Mouse (Mus musculus): Measurements from ENCODE around the gene Aif1l. TPM values are rescaled to one million over a fixed set of nuclear protein-coding genes. Genes with fewer than 3 reads are reported as not detected.
A peak's percentile ranks its signal among the peaks of the same experiment; 100 is the strongest.

Gene Aif1l
- polyA plus RNA-seq, 1 experiment = not detected

DNA sequence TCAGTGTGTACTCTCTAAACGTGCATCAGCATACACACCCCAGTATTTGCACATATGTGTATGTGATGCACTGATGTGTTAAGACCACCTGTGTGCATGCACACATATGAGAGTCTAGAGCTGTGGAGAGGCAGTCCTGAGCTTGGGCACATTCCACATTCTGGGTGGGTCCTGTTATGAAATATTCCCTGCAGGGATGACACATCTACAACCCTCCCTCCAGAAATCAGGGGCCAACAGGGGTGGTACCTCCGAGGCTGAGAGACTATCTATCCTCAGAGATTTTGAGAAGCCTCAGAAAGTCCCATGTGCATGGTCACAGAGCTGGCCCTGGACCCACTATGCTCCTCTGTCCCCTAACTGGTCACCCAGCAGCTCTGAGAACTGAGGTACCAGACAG lies 4.4 kb upstream of the Aif1l start:
- Histone ChIP-seq H3K27me3 (ENCODE audit: control insufficient read depth) (peaks cover 35% of the 10 kb centered on the region), H3K4me1 (ENCODE audit: control insufficient read depth) (peaks cover 3% of the 10 kb centered on the region), H3K36me3 (ENCODE audit: control insufficient read depth) (no peaks in the 10 kb centered on the region), H3K9me3 (ENCODE audit: control insufficient read depth, low read length) (no peaks in the 10 kb centered on the region; the same call in 1 of the 2 replicates), H3K4me3 (replicated peaks) (no peak overlapping the region)
- TF ChIP-seq TAL1 (IDR thresholded peaks at IDR 0.05; ENCODE audit: low read length) = no peak
- TF ChIP-seq GATA1 (IDR thresholded peaks at IDR 0.05; ENCODE audit: low read length) = no peak

DNA sequence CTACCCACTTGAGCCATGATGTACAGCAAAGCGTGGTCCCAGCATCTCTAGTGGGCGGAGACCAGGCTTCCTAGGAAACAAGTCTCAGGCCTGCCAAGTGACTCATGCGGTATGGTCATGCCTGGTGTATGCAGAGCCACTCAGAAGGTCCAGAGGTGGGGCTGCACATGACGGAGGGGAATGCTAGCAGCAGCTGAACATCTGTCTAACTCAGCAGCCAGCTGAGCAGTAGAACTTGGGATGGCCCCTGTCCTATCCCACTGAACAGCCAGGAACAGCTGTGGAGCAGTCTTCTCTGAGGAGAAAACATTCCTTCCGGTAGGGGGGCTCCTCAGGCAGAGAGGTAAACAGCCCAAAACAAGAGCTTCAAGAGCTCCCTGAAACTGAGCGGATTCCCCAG lies 1.5 kb upstream of the Aif1l start:
- TF ChIP-seq TAL1 (IDR thresholded peaks at IDR 0.05; ENCODE audit: low read length) = no peak
- peaks cover 3% of the 10 kb centered on the region for H3K4me1 ChIP-seq (ENCODE audit: control insufficient read depth)
- peaks cover 59% of the 10 kb centered on the region for H3K27me3 ChIP-seq (ENCODE audit: control insufficient read depth)
- no peak overlapping the region for H3K4me3 ChIP-seq (replicated peaks)
- H3K9me3 ChIP-seq (ENCODE audit: control insufficient read depth, low read length) = no peaks in the 10 kb centered on the region; the same call in 1 of the 2 replicates
- no peaks in the 10 kb centered on the region for H3K36me3 ChIP-seq (ENCODE audit: control insufficient read depth)

DNA sequence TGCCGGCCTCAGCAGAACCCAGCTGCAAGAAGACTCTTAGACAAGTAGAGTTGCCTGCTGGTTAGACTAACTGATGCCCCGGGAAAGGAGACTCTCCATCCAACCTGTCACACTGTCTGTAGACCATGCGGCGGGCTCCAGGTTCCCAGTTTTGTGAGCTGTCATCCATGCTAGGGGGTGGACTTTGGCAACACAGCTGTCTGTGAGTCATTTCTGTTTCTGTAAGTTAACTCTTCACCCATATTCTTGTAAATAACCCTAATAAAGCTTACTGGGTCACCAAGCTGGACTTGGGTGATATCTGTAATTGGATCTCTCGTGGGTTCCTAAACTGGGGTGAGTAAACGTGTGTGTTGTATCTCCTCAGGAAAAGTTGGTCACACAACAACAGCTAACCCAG lies 1.1 kb upstream of the Aif1l start:
- peaks cover 61% of the 10 kb centered on the region for H3K27me3 ChIP-seq (ENCODE audit: control insufficient read depth)
- no peak for TF ChIP-seq GATA1 (IDR thresholded peaks at IDR 0.05; ENCODE audit: low read length)
- TF ChIP-seq TAL1 (IDR thresholded peaks at IDR 0.05; ENCODE audit: low read length) = no peak
- peaks cover 3% of the 10 kb centered on the region for H3K4me1 ChIP-seq (ENCODE audit: control insufficient read depth)
- H3K4me3 ChIP-seq (replicated peaks) = no peak overlapping the region
- no peaks in the 10 kb centered on the region for H3K36me3 ChIP-seq (ENCODE audit: control insufficient read depth)
- no peaks in the 10 kb centered on the region; the same call in 1 of the 2 replicates for H3K9me3 ChIP-seq (ENCODE audit: control insufficient read depth, low read length)

DNA sequence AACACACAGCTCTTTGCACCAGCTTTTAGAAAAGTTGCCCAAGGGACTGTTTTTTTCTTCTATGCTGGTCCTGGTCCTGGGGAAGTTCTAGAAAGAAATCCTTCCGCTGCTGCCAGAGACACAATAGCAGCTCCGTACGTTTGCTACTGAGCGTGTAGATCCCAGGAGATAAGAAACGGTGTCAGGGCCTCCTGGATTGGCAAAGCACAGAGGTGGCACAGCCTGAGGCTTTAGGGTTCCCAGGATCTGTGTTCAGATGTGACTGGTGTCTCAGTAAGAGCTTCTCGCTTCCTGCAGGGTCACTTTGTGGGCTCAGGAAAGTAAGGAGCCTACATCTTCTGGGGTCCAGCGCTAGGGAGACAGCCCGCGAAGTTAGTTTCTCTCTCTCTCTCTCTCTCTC lies 1.0 kb downstream of the Aif1l start:
- H3K4me3 ChIP-seq (replicated peaks) = no peak overlapping the region

DNA sequence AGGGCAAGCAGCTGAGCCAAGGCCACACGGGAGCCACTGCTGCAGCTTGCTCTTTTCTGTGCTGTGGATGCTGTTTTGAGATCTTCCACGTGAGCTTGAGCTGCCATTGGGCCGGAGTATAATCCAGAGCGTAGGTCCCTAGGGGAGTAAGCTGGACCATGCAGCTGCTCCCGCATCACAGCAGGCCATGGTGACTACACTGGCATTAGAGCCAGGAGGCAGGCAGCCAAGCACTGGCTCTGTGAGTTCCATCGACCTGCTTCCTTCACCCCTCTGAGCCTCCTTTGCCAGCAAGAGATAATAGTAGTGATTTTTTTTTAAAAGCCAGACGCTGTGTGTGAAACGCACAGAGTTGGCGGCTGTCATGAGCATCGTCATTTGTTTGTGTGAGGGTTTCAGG lies 2.3 kb downstream of the Aif1l start:
- Histone ChIP-seq H3K4me1 (ENCODE audit: control insufficient read depth) (peaks cover 3% of the 10 kb centered on the region), H3K4me3 (replicated peaks) (no peak overlapping the region), H3K9me3 (ENCODE audit: control insufficient read depth, low read length) (no peaks in the 10 kb centered on the region; the same call in 1 of the 2 replicates), H3K36me3 (ENCODE audit: control insufficient read depth) (no peaks in the 10 kb centered on the region), H3K27me3 (ENCODE audit: control insufficient read depth) (peaks cover 53% of the 10 kb centered on the region)
- TF ChIP-seq GATA1 (IDR thresholded peaks at IDR 0.05; ENCODE audit: low read length) = no peak
- TF ChIP-seq TAL1 (IDR thresholded peaks at IDR 0.05; ENCODE audit: low read length) = 0 out of 3 replicates have a peak, but pooled peaks have one; percentile 11

More for the DNA sequence above, 1.0 kb downstream of the Aif1l start:
- Histone ChIP-seq H3K27me3 (ENCODE audit: control insufficient read depth) (peaks cover 53% of the 10 kb centered on the region), H3K4me1 (ENCODE audit: control insufficient read depth) (peaks cover 3% of the 10 kb centered on the region), H3K36me3 (ENCODE audit: control insufficient read depth) (no peaks in the 10 kb centered on the region), H3K9me3 (ENCODE audit: control insufficient read depth, low read length) (no peaks in the 10 kb centered on the region; the same call in 1 of the 2 replicates)
- TF ChIP-seq TAL1 (IDR thresholded peaks at IDR 0.05; ENCODE audit: low read length) (no peak), GATA1 (IDR thresholded peaks at IDR 0.05; ENCODE audit: low read length) (peak; percentile 43; the same call in 1 of the 2 replicates)

DNA sequence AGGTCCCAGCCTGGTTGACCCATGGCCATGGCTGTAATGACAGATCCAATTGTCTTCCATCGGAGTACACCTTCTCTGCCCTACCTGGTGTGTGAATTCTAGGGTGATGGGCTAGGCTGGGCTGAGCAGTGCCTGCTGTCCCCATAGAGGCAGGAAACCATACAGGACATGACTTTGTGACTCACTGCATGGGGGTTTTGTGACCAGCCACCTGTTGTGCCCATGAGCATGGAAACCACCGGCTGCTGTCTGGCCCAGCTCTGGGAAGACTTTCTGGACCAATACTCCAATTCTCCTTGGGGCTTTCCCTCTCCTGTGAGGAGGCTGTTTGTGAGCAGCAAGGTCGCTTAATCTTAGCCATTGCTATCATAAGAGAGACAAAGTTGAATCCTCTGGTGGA lies 2.8 kb downstream of the Aif1l start:
- TF ChIP-seq GATA1 (IDR thresholded peaks at IDR 0.05; ENCODE audit: low read length) (no peak), TAL1 (IDR thresholded peaks at IDR 0.05; ENCODE audit: low read length) (no peak)
- peaks cover 3% of the 10 kb centered on the region for H3K4me1 ChIP-seq (ENCODE audit: control insufficient read depth)
- peaks cover 53% of the 10 kb centered on the region for H3K27me3 ChIP-seq (ENCODE audit: control insufficient read depth)
- no peak overlapping the region for H3K4me3 ChIP-seq (replicated peaks)
- no peaks in the 10 kb centered on the region; the same call in 1 of the 2 replicates for H3K9me3 ChIP-seq (ENCODE audit: control insufficient read depth, low read length)
- no peaks in the 10 kb centered on the region for H3K36me3 ChIP-seq (ENCODE audit: control insufficient read depth)

DNA sequence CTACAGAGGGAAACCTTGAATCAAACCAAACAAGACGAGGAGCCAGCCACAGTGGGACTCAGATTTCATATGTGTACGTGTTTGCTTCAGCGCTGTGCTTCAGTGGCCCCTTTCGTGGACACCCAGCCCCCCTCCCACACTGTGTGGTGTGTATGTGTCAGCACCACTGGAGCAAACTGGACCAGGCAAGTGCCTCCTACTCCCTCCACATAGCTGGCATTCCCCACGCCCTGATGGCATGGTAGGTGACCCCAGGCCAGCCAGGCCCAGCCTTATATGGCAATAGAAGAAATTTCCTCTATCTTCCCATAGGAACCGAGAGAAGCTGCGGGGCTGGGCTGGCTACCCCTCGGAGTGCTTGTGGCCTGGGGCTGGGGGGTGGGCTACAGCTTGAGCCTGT lies 3.7 kb downstream of the Aif1l start:
- peaks cover 44% of the 10 kb centered on the region for H3K27me3 ChIP-seq (ENCODE audit: control insufficient read depth)

DNA sequence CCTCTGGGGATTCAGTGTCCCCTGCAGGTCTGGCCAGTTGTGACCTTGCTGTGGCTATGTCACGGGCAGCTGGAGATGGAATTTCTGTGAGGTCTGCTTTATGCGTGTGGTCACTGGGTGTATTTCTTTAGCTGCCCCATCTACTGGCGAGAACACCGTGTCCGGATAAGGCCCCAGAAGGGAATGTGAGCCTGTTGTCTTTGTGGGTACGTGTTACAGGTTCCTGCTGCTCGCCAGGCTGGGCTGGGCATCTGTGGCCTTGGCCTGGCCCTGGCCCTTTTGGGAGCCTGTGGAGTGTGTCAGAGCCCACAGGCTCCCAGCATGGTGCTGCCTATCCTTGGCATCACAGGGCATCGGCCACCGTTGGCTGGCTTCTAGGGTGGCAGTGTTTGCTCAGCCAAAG lies 4.8 kb downstream of the Aif1l start:
- Histone ChIP-seq H3K27me3 (ENCODE audit: control insufficient read depth) (peaks cover 33% of the 10 kb centered on the region), H3K4me1 (ENCODE audit: control insufficient read depth) (peaks cover 3% of the 10 kb centered on the region), H3K4me3 (replicated peaks) (no peak overlapping the region), H3K36me3 (ENCODE audit: control insufficient read depth) (no peaks in the 10 kb centered on the region), H3K9me3 (ENCODE audit: control insufficient read depth, low read length) (no peaks in the 10 kb centered on the region; the same call in 1 of the 2 replicates)
- TF ChIP-seq TAL1 (IDR thresholded peaks at IDR 0.05; ENCODE audit: low read length) (no peak), GATA1 (IDR thresholded peaks at IDR 0.05; ENCODE audit: low read length) (no peak)

More for the DNA sequence above, 3.7 kb downstream of the Aif1l start:
- Histone ChIP-seq H3K4me3 (replicated peaks) (no peak overlapping the region), H3K36me3 (ENCODE audit: control insufficient read depth) (no peaks in the 10 kb centered on the region), H3K9me3 (ENCODE audit: control insufficient read depth, low read length) (no peaks in the 10 kb centered on the region; the same call in 1 of the 2 replicates), H3K4me1 (ENCODE audit: control insufficient read depth) (peaks cover 3% of the 10 kb centered on the region)
- TF ChIP-seq TAL1 (IDR thresholded peaks at IDR 0.05; ENCODE audit: low read length) (no peak), GATA1 (IDR thresholded peaks at IDR 0.05; ENCODE audit: low read length) (no peak)

DNA sequence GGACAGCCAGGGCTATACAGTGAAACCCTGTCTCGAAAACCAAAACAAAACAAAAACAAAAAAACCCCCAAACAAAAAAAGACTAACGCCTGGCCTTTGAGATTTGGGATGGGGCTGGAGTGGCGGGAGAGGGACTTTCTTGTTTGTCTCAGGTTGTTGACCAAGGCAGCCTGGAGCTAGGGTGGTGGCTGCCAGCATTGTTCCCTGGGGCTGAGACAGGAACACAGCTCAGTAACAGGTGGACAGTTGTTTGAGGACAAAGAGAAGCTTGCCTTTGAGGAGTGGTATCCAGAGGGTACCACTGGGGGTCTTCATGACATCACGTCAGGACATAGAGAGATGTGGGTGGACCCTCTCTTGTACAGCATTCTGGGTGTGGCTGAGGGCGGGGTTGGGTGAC lies 5.7 kb downstream of the Aif1l start:
- peaks cover 24% of the 10 kb centered on the region for H3K27me3 ChIP-seq (ENCODE audit: control insufficient read depth)
- H3K4me3 ChIP-seq (replicated peaks) = no peak overlapping the region
- no peaks in the 10 kb centered on the region for H3K36me3 ChIP-seq (ENCODE audit: control insufficient read depth)
- no peaks in the 10 kb centered on the region; the same call in 1 of the 2 replicates for H3K4me1 ChIP-seq (ENCODE audit: control insufficient read depth)
- H3K9me3 ChIP-seq (ENCODE audit: control insufficient read depth, low read length) = no peaks in the 10 kb centered on the region
- TF ChIP-seq TAL1 (IDR thresholded peaks at IDR 0.05; ENCODE audit: low read length) = no peak
- TF ChIP-seq GATA1 (IDR thresholded peaks at IDR 0.05; ENCODE audit: low read length) = no peak

DNA sequence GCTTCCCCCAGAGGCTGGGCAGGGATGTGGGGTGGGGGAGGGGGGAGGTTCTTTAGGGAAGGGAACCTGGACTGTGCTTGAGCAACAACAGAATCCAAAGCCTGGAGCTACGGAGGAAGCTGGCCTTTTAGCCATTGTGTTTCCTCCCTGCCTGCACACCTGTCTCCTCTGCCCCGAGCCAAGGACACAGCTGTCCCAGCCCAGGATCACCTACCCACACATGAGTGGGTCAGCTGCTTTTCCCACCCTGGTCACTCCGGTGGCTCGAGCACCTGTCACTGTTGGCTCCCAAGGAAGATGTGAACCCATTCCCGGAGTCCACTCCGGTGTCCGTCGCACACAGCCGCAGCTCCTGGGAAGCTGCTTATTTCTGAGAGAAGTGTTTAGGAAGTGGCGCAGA lies 7.3 kb downstream of the Aif1l start:
- no peak for TF ChIP-seq TAL1 (IDR thresholded peaks at IDR 0.05; ENCODE audit: low read length)
- TF ChIP-seq GATA1 (IDR thresholded peaks at IDR 0.05; ENCODE audit: low read length) = no peak

More for the DNA sequence above, 7.3 kb downstream of the Aif1l start:
- Histone ChIP-seq H3K36me3 (ENCODE audit: control insufficient read depth) (no peaks in the 10 kb centered on the region), H3K4me1 (ENCODE audit: control insufficient read depth) (no peaks in the 10 kb centered on the region; the same call in 1 of the 2 replicates), H3K4me3 (replicated peaks) (no peak overlapping the region), H3K9me3 (ENCODE audit: control insufficient read depth, low read length) (no peaks in the 10 kb centered on the region), H3K27me3 (ENCODE audit: control insufficient read depth) (peaks cover 9% of the 10 kb centered on the region)
